Mouse (Mus musculus) left cerebral cortex, adult 11 months (tissue): ENCODE data around the gene Fam168b.

ENCODE experiments used
- DNase-seq: peaks from one replicate; pipeline ENCODE4 v3.0.0; 2022; ENCODE audit warnings: low spot score

Fam168b gene

DNA sequence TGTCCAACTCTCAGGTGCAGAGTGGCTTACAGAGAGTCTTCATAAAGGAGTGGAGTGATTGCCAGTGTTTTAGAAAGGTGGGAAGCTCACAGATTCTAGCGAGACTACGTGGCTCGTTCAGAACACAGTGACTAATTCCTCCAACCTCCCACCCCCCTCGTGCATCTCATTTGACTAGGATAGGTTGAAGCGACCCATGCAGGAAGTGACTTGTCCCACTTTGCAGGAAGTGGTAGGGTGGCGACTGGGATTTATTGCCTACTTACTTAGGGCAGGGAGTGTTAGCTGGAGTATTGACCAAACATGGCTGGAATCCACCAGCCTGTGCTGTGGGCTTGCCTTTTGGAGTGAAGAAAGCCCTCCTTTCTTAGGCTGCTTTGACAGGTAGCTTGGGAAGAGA is 8.7 kb upstream of the Fam168b start:
- no peak for DNase-seq

DNA sequence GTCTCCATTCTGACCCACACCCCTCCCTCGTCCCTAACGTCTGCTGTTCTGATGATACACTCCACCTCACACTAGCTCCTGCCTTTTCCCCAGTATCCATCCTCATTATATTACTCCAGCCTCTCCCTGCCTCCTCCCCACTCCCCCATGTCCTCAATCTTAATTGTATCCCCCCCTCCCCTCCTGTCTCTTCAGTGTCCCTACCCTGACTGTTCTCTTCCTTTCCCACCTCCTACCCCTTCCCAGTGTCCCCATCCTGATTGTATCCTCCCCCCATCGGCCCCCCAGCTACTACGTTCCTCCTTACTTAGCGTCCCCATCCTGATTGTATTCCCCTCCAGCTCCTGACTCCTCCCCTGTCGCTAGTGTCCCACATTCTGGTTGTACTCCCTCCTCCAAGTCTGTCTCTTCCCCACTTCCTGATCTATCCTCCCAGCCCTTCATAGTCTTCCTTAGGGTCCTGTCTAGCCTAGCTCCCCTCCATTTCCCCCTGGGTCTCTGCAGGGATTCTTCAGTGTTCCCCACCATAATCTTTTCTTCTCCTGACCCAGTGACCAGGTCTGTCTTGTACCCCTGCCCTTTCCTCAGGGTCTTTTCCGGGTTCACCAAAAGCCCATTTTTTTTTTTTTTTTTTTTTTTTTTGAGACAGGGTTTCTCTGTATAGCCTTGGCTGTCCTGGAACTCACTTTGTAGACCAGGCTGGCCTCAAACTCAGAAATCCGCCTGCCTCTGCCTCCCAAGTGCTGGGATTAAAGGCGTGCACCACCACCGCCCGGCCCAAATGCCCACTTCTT is 7.7 kb upstream of the Fam168b start:
- no peak for DNase-seq

- peak; percentile 79 for DNase-seq
Measured at GRCm38 (mm10) chr1:34849745-34850342, 7.0 kb upstream of the Fam168b start, which contains the start of gene Plekhb2. TSS of gene Plekhb2 (plus strand) at chr1:34849976.

GRCm38 (mm10) chr1:34847070-34847469 is 4.2 kb upstream of the Fam168b start:
- no peak for DNase-seq

DNA sequence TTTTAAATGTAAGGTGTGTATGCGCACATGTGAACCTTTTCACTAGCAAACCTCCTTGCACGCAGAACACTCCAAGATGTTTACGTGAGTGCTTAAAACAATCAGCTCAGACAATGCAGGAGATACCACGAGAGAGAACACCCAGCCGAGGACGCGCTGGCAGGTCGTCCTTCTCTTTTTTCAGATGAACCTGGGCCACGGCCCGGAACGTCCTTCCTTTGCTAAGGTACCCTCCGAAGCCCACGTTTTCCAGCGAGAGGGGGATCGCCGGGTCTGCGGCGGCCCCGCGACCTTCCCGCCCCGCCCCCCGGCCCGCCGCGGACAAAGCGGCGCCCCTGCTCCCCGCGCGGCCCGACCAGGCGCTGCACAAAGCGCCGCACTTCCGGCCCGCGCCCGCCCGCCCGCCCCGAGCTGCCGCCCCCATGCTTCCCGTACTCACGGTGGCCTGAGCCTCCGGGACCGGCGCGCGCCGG is 440 bp downstream of the Fam168b start:
- no peak for DNase-seq

- no peak for DNase-seq
Measured at GRCm38 (mm10) chr1:34841709-34842388, 1.0 kb downstream of the Fam168b start.

DNA sequence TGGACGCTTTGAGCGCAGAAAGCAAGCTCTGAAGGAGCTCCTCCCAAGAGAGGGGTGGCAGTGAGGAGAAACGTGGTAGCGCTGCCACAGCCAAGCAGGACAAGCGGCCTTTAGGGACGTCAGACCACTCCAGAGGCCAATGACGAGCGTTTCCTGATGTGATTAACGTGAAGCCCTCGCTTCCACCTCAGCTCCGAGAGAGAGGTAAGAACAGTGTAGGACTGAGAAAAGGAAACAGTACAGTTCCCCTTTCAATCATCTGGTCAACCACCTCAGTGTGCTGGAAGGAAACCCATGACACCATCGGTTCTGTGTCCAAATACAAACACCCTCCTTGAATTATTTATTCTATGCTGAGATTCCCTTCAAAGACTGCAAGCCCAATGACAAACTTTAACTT is 3.6 kb downstream of the Fam168b start:
- DNase-seq, result no peak

- DNase-seq, result no peak
Measured at GRCm38 (mm10) chr1:34837951-34838689, 4.7 kb downstream of the Fam168b start.

- no peak for DNase-seq
Measured at GRCm38 (mm10) chr1:34834904-34835303, 8.0 kb downstream of the Fam168b start.

GRCm38 (mm10) chr1:34831381-34831780 is 11.5 kb downstream of the Fam168b start:
- DNase-seq, result no peak

GRCm38 (mm10) chr1:34830934-34831333 is 11.9 kb downstream of the Fam168b start:
- no peak for DNase-seq

GRCm38 (mm10) chr1:34828528-34829294 is 14.2 kb downstream of the Fam168b start:
- no peak for DNase-seq

GRCm38 (mm10) chr1:34827900-34828299 is 15.0 kb downstream of the Fam168b start:
- DNase-seq, result no peak

- no peak for DNase-seq
Measured at GRCm38 (mm10) chr1:34825909-34826308, 17.0 kb downstream of the Fam168b start.

DNA sequence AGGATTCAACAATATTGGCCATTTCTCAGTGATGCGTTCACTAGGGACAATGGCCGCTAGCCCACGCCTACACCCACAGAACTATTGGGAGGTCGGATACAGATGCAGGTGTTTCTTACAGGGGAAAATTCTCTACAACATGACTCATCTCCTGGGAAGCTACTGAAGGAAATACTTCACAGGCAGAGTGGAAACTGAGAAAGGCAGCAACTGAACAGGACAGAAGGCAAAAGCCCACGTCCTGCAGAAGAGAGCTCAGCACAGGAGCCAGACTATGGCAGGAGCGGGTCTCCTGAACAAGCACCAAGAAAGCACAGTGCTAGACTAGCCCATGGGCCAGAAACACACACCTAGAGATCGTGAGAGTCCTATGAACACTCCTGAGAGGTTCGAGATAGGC is 18.7 kb downstream of the Fam168b start:
- no peak for DNase-seq

DNA sequence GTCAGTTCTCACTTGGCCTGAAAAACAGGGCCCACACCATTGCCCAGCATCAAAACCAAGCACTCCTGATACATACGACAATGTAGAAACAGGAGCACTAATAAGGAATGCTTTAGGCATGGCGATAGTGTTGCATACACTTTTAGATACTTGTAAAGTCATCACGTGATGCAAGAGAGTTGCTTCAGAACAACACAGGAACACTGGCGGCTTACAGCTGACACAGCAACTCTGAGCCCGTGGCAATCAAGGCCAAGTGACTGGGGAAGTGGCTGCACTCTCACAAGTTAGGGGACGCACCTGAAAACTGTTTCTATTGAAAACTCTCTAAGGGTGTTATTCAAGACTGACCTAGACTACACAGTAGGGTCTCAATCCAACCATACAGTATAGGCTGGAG is 19.5 kb downstream of the Fam168b start:
- DNase-seq, result no peak

DNA sequence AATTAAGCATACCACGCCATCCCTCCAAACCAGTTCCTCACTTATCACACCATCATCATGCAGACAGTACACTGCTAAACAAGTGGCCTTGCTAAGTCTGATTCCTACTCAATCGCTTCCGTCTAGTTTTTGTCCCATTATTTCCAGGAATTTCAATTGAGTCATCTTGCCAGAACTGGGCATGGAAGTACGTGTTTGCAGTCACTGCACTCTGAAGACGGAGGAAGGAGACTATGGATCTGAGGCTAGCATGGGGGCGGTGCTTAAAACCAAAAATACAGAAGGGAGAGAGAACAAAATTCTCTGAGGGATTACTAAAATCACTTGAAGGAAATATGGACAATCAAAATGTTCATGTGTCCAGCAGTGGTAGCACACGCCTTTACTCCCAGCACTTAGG is 20.1 kb downstream of the Fam168b start:
- DNase-seq, result no peak

GRCm38 (mm10) chr1:34822003-34822402 is 20.9 kb downstream of the Fam168b start:
- no peak for DNase-seq

GRCm38 (mm10) chr1:34821411-34821810 is 21.5 kb downstream of the Fam168b start:
- DNase-seq, result no peak

- DNase-seq, result no peak
Measured at GRCm38 (mm10) chr1:34819225-34819910, 23.5 kb downstream of the Fam168b start.

- no peak for DNase-seq
Measured at GRCm38 (mm10) chr1:34815843-34816242, 27.0 kb downstream of the Fam168b start.
